Mouse (Mus musculus) cerebellum, adult 9-10 months (tissue): ENCODE measurements at regions not wholly inside any gene's neighbourhood (a gene's known extent, or its start where the extent isn't known, plus 50 kb on each side); places are given as distances from the start of the nearest gene placed in this dataset.
"Not testable (repeated sequence)": the region's sequence is repeated elsewhere in the genome, so short reads cannot be mapped to it uniquely, and the experiment has no call there.

ENCODE experiments used
- DNase-seq: peaks from one replicate; pipeline ENCODE4 v3.0.0; 2022

- no peak for DNase-seq
Measured at GRCm38 (mm10) chr16:63104383-63104782, 250.3 kb downstream of the Pros1 start.

GRCm38 (mm10) chr16:63104938-63105714, 251.0 kb downstream of the Pros1 start:
- no peak for DNase-seq

- no peak for DNase-seq
Measured at GRCm38 (mm10) chr16:63116456-63116855, 262.3 kb downstream of the Pros1 start.

DNA sequence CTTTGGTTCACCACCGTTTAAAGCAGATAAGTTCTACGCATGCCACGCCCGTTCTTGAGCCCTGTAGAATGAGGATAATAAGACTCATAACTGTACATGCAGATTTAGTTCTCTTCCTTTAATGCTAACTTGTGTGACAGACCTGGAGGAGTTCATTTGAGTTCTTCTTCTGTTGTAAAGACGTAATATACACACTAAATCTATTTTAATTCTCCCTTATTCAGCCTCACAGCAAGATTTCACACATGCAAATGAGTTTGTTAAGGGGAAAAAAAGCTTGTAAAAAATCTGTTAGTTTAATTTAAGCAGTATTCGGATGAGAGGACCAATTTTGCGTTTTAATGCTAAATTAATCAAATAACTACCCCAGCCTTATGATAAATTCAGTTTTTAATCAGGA, 264.6 kb downstream of the Pros1 start:
- DNase-seq: no peak

- no peak for DNase-seq
Measured at GRCm38 (mm10) chr16:63143851-63144250, 289.7 kb downstream of the Pros1 start.

GRCm38 (mm10) chr16:63155300-63155821, 301.3 kb downstream of the Pros1 start:
- no peak for DNase-seq

- DNase-seq: no peak
Measured at GRCm38 (mm10) chr16:63170101-63170500, 316.0 kb downstream of the Pros1 start.

DNA sequence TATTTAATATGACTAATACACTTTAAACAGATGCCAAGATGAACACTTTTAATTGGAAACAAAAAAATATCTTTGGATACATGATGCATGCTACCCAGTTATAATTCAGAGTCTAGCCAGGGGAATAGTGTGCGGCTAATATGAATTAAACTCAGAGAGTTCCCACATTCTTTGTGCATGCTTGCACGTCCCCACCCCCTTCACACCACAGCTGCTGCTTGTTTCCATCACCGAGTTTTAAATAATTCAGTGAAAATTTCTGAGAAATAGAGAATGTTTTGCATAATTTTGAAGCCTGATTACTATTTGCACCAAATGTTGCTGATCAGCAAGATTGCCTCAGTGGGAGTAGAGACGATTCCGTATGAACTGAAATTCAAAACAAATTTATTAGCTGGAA, 325.1 kb downstream of the Pros1 start:
- no peak for DNase-seq

DNA sequence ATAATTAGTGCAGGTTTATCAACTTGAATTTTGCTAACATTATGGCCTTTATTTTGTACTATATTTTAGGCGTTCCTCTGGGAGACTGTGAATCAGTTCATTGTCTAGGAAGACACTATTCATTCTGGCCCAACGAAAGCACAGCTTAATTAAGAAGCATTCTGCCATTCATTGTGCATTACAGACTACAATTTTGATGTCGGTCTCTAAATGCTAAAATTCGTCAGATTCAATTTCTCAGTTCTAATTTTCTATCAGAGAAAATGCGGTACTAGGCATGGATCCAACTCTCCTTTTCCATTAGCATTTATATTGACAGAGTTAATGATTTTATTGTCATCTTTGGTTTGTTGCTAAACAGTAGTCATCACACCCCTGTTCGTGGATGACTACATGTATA, 337.1 kb downstream of the Pros1 start:
- no peak for DNase-seq

- no peak for DNase-seq
Measured at GRCm38 (mm10) chr16:63191623-63192022, 337.5 kb downstream of the Pros1 start.

GRCm38 (mm10) chr16:63194595-63194994, 340.5 kb downstream of the Pros1 start:
- no peak for DNase-seq

GRCm38 (mm10) chr16:63213471-63213870, 359.4 kb downstream of the Pros1 start:
- not testable (repeated sequence) for DNase-seq

DNA sequence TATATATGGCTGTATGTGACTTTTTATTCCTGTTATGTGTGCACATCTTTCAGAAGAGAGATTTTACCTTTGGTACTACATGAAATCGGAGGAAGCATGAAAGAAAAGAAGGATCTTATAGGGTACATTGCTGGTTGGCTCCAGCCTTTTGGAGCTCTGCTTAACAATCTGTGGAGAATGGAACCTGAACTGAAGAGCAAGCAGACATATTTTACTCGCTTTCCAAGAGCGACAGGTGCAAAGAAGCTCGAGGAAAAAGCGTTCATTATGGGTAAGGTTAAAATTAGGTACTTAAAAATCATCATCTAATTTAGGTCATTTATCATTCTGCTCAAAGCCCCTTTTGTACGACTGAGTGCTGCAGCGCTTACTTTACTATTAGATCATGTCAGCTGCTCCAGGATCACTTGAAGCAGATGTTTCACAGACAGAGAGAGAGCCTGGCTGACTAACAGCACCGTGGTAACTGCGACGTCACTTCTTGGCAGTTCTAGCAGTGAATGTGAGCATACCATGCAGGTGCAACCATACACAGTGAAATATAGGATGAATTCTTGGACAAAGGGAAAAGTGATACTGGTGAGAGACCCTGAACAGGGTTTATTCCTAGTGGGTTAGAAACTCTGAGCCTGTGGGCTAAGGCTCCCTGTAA, 366.2 kb downstream of the Pros1 start:
- DNase-seq: no peak

- no peak for DNase-seq
Measured at GRCm38 (mm10) chr16:63224608-63225007, 370.5 kb downstream of the Pros1 start.

DNA sequence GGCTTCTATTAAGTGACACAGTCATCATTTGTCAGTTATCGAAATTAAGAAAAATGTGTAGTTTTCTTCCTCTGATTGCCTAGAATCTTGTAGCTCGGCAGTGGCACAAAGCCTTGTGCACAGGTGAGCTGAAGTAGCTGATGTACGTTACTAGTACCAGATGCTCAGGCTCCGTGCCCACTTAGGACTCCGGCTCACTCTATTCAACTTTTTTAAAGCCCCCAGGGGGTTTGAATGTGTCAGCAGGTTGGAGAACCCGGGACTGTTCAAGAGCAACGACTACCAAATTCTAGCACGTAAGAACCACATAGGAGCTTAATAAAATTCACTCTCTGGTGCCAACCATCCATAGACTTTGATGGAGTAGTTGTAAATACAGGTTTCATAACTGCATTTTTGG, 371.0 kb downstream of the Pros1 start:
- no peak for DNase-seq

GRCm38 (mm10) chr16:63229135-63229534, 375.0 kb downstream of the Pros1 start:
- no peak for DNase-seq

DNA sequence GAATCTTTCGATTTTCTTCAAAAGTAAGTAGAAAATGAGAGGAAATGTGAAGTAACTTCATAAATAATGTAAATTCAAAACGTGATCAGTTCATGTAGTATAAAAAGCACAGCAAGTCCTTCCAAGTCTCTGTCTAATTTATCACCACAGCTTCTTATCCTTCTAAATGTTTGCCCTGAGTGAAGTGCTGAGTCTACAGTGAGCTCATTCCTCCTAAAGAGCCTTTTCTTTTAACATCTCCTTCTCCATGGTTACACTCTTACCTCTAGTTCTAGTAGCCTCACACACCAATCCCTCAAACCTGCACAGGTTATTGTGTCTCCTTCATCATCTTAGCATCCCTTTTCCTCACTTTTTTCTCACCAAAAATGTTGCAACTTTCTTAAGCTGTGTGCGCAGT, 375.5 kb downstream of the Pros1 start:
- no peak for DNase-seq

GRCm38 (mm10) chr16:63270173-63270572, 416.1 kb downstream of the Pros1 start:
- DNase-seq: no peak

DNA sequence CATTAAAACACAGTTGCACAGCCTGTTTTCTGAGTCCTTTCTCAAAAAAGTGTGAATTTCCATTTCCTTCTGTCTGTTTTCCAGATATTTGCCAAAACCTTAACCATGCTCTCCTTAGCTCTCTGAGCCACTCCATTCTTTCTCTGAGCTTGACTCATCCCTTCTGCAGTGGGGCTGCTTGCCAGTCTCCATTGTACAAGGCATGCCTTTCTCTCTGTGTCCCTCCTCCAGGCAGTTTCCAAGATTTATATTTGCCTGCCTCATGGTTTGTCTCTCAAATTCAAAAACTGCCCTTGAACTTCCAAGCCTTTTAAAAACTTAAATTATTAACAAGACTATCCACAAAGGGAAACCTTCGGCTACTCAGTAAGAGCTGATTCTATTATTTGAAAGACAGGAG, 423.4 kb downstream of the Pros1 start:
- no peak for DNase-seq

DNA sequence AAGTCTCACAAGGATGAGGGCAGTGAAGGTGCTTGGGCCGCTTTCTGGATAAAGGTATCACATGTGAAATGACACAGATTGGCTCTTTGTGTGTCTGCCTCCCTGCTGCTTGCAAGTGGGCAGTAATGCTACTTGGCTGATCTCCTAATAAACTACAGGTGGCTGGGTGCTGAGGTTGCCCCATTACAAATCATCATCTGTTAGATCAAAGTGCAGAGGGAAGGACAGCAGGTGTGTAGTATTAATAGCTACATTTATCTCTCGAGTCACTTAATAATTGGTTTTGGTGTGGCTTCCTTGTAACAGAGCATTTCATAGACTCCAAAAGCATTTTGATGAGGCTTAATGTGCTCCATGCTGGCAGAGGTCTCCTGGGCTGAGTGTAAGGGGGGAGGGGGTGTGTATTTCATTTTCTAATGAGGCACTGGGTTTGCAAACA, 424.2 kb downstream of the Pros1 start:
- peak; percentile 11 for DNase-seq

DNA sequence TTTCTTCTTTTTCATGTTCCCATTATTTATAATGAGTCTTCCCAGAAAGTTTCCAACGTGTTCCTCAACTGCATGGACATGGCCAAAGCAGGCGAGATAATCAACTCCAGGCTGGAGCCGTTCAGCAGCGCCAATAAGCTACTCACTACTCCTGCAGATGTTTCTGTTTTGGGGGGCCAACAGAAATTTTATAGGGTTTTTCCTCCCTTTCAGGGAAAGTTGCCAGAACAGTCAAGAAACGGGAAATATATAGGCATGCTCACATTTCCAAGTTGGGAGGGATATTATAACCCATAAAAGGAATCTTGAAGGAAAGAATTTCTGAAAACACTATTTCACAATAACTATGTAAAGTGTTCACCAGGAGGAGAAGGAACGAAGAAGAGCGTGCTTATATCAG, 433.5 kb downstream of the Pros1 start:
- DNase-seq: no peak

GRCm38 (mm10) chr16:63311676-63312075, 457.6 kb downstream of the Pros1 start:
- DNase-seq: no peak

DNA sequence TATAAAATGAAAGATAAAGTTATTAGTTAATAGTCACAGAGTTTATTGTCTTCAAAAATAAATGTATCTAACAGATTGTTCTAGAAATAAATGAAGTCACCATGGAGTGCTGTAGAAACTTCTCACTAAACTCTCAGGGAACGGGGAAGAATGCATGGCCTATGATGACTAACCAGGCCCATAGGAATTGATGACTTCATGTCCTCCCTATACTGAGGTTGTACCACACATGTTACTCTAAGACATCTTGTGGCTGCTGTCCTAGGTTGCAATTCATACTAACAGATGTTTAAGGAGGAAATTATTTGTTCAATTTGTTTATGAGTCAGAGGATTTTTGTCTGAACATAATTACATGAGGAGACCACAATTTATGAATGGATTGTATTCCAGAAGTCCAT, 459.4 kb downstream of the Pros1 start:
- no peak for DNase-seq

DNA sequence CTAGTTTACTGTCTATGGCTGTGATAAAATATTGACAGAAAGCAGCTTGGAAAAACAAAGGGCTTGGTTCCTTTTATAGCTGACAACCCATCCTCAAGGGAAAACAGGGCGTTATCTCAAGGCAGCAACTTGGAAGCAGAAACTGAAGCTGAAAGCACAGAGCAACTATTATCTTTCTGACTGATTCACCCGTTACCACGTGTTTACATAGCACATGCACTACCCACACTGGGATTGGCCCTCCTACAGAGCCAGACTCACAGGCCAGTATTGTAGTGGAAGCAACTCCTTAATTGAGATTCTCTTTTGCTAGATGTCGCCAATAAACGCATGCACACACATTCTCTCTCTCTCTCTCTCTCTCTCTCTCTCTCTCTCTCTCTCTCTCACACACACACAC, 465.5 kb downstream of the Pros1 start:
- DNase-seq: no peak
